Mouse (Mus musculus) limb, embryonic 14.5 days (tissue): Measurements from ENCODE around the gene Ctnnbl1. TPM values are rescaled to one million over a fixed set of nuclear protein-coding genes. Genes with fewer than 3 reads are reported as not detected.

Source experiments
- ATAC-seq: fragments of 200-750 bp; cut with Nextera tagmentation; 2 replicates; pipeline ENCODE4 v1.8.0; 2017; ENCODE audit warnings: low read depth, moderate number of reproducible peaks, moderate TSS enrichment; ENCODE audit not compliant: low FRiP score
- DNase-seq: peaks from one replicate; pipeline ENCODE4 v3.0.0-alpha.2; 2015; ENCODE audit warnings: low spot score
- H3K27ac ChIP-seq: fragments of 300-500 bp; sonication (generic); replicated peaks from 2 replicates; pipeline ENCODE4 v1.5.1; 2014; ENCODE audit warnings: low read depth, mild to moderate bottlenecking, low read length, moderate library complexity, mixed read lengths
- H3K27me3 ChIP-seq: fragments of 300-500 bp; sonication (generic); 2 replicates; pipeline ENCODE4 v1.6.1; 2014; ENCODE audit warnings: low read length, mixed read lengths; ENCODE audit not compliant: control insufficient read depth, insufficient read depth
- H3K36me3 ChIP-seq: fragments of 300-500 bp; sonication (generic); 2 replicates; pipeline ENCODE4 v1.6.1; 2014; ENCODE audit warnings: mild to moderate bottlenecking, low read length, moderate library complexity, mixed read lengths; ENCODE audit not compliant: control insufficient read depth, insufficient read depth
- H3K4me1 ChIP-seq: fragments of 300-500 bp; sonication (generic); 2 replicates; pipeline ENCODE4 v1.6.1; 2014; ENCODE audit warnings: antibody characterized with exemption, low read length, mixed read lengths; ENCODE audit not compliant: control insufficient read depth, insufficient read depth
- H3K4me2 ChIP-seq: fragments of 300-500 bp; sonication (generic); replicated peaks from 2 replicates; pipeline ENCODE4 v1.6.1; 2014; ENCODE audit warnings: low read depth, mild to moderate bottlenecking, low read length, moderate library complexity; ENCODE audit not compliant: severe bottlenecking
- H3K4me3 ChIP-seq: fragments of 300-500 bp; sonication (generic); replicated peaks from 2 replicates; pipeline ENCODE4 v1.5.1; 2014; ENCODE audit warnings: low read length
- H3K9ac ChIP-seq: fragments of 300-500 bp; sonication (generic); 2 replicates; pipeline ENCODE4 v1.6.1; 2014; ENCODE audit warnings: mild to moderate bottlenecking, low read depth, low read length, moderate library complexity; ENCODE audit not compliant: severe bottlenecking
- H3K9me3 ChIP-seq: fragments of 300-500 bp; sonication (generic); 2 replicates; pipeline ENCODE4 v1.6.1; 2016; ENCODE audit warnings: low read length; ENCODE audit not compliant: control insufficient read depth
- POLR2A ChIP-seq: fragments of 200-500 bp; IDR thresholded peaks from 2 replicates; pipeline ENCODE4 v1.8.0; 2012; ENCODE audit warnings: inconsistent platforms, mild to moderate bottlenecking, moderate library complexity, borderline replicate concordance; ENCODE audit not compliant: insufficient read depth, insufficient read length; ENCODE audit errors: extremely low read depth
- WGBS: fragments of 180-500 bp; shearing (Covaris S2); extraction: QIAGEN DNeasy Blood & Tissue Kit; methylation state at CpG from one replicate; pipeline ENCODE4 v1.1.7; 2014; 5-methylcytosine and 5-hydroxymethylcytosine counted together
- polyA plus RNA-seq, 2 experiments: library from polyadenylated mRNA; depleted of rRNA in 1 of 2; stranded (reverse) in 1 of 2; unstranded in 1 of 2; fragments of >200 nt; fragmentation: Nextera tagmentation in 1 of 2; extraction: Ambion mirVana in 1 of 2; gene quantifications; 2 replicates each; pipeline versions ENCODE4 v1.2.1 to v1.2.3; 2012 to 2014

Ctnnbl1 gene
- polyA plus RNA-seq, 2 experiments: 40.3 to 55.6 TPM

DNA sequence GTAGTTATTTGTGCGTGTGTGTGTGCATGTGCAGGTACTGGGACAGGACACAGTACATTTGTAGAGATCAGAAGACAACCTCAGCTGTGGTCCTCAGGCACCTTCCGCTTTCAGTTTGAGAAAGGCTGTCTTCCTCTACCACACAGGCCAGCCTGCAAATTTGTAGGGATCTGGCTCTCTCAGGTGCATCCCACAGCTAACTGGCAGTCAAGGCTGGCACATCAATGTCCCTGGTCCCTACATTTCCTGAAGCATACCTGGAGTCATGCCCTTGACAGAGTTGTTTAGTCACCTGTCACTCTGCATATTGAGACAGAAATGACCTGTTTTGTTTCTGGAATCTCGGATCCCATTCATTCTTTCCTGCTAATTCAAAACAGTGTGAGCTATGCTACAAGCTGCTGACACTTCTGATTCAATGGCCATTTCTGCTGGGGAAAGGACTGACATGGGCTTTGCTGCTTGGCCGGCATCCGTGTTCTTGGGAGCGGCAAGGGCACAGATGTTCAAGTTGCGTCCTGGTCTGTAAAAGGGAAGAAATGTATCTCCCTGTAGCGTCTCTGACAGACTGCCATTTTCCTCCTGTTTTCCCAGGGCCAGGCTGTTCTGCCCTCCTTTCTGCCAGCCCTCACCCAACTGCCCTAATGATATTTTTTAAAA is 53.8 kb downstream of the Ctnnbl1 start:
- DNase-seq: no peak
- Histone ChIP-seq H3K9me3 (no peaks in the 10 kb centered on the region), H3K27ac (no peak overlapping the region), H3K9ac (no peak overlapping the region), H3K27me3 (no peaks in the 10 kb centered on the region), H3K36me3 (peaks cover 12% of the 10 kb centered on the region), H3K4me2 (no peak overlapping the region), H3K4me3 (no peak overlapping the region), H3K4me1 (no peaks in the 10 kb centered on the region)
- no peak for ATAC-seq
- WGBS: 87% methylated on average over 8 of the region's 8 CpGs
- no peak for TF ChIP-seq POLR2A

DNA sequence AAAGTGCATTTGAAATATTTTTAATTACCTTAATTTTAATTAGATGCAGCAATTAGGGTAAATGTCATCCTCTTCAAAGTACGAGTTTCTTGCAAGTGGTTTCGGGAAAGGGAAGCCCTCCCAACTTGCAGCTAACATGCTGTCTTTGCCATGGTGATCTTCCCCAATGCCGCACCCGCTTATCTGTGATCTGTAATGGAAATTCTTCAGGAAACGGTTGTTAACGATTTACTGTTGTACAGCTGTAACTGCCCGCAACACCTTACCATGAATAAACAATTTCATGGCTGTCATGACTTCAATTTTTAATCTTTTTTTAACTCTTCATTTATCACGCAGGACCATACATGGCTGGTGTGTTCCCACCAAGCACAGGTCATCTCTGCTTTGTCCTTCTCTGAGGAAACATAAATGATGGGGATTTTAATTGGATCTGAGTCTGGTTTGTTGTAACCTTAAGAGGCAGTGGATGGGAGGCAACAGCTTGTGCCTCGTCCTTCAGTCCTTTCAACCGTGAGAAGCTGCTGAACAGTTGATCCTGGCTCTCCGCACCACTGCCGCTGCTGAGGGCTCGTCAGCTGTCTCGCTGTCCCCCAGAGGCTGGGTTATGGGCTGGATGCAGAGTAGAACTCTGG is 54.4 kb downstream of the Ctnnbl1 start:
- Histone ChIP-seq H3K27ac (no peak overlapping the region), H3K9me3 (no peaks in the 10 kb centered on the region), H3K4me2 (no peak overlapping the region), H3K4me1 (no peaks in the 10 kb centered on the region), H3K36me3 (peaks cover 12% of the 10 kb centered on the region), H3K4me3 (no peak overlapping the region), H3K27me3 (no peaks in the 10 kb centered on the region), H3K9ac (no peak overlapping the region)
- ATAC-seq (no peak), DNase-seq (no peak)
- TF ChIP-seq POLR2A: no peak
- 65% methylated on average over 14 of the region's 14 CpGs for whole genome bisulfite sequencing

GRCm38 (mm10) chr2:157792840-157793552 is 55.8 kb downstream of the Ctnnbl1 start:
- no peaks in the 10 kb centered on the region for H3K4me1 ChIP-seq
- no peak overlapping the region for H3K27ac ChIP-seq
- no peak overlapping the region for H3K4me3 ChIP-seq
- H3K27me3 ChIP-seq: no peaks in the 10 kb centered on the region
- H3K36me3 ChIP-seq: peaks cover 12% of the 10 kb centered on the region
- ATAC-seq (no peak), DNase-seq (no peak)
- no peaks in the 10 kb centered on the region for H3K9me3 ChIP-seq
- WGBS: 85% methylated on average over 10 of the region's 10 CpGs
- no peak overlapping the region for H3K9ac ChIP-seq
- no peak overlapping the region for H3K4me2 ChIP-seq
- no peak for TF ChIP-seq POLR2A

DNA sequence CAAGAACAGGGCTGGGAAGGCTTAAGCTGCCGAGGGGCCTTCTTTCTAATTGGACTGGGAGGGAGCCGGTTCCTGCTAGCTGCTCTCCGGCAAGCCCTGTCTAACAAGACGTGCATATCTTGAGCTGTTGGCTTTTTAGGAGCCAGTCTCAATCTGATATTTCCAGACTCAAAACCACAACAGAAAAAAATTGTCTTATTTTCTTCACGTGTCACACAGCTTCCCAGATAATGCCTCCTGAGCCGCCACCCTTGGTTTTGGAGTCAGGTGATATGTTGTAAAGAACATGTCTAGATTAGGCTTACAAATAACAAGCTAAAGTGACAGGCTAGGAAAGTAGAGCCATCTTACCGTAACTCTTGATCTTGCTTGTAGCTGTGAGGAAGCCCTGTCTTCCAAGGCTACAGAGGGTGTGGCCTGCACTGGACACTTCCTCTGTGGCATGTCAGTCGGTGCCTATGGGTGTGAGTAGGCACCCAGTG is 56.7 kb downstream of the Ctnnbl1 start:
- Histone ChIP-seq H3K36me3 (peaks cover 12% of the 10 kb centered on the region), H3K9me3 (no peaks in the 10 kb centered on the region), H3K27me3 (no peaks in the 10 kb centered on the region), H3K9ac (no peak overlapping the region), H3K4me1 (no peaks in the 10 kb centered on the region), H3K27ac (no peak overlapping the region), H3K4me3 (no peak overlapping the region), H3K4me2 (no peak overlapping the region)
- ATAC-seq (no peak), DNase-seq (no peak)
- 54% methylated on average over 8 of the region's 8 CpGs for WGBS
- no peak for TF ChIP-seq POLR2A

- Histone ChIP-seq H3K9ac (no peak overlapping the region), H3K36me3 (peaks cover 9% of the 10 kb centered on the region), H3K27me3 (no peaks in the 10 kb centered on the region), H3K4me2 (no peak overlapping the region), H3K4me3 (no peak overlapping the region), H3K4me1 (peaks cover 5% of the 10 kb centered on the region), H3K27ac (no peak overlapping the region), H3K9me3 (no peaks in the 10 kb centered on the region)
- TF ChIP-seq POLR2A: no peak
- DNase-seq (no peak), ATAC-seq (no peak)
- whole genome bisulfite sequencing: 92% methylated on average over 1 of the region's 1 CpGs
Observed at GRCm38 (mm10) chr2:157795627-157796423, 58.6 kb downstream of the Ctnnbl1 start.
